Mouse (Mus musculus) thymus, postnatal 4 days (tissue): ENCODE data around the gene Twf1.

Experiments
- DNase-seq: peaks from one replicate; pipeline ENCODE4 v3.0.0; 2021

The Twf1 gene

DNA sequence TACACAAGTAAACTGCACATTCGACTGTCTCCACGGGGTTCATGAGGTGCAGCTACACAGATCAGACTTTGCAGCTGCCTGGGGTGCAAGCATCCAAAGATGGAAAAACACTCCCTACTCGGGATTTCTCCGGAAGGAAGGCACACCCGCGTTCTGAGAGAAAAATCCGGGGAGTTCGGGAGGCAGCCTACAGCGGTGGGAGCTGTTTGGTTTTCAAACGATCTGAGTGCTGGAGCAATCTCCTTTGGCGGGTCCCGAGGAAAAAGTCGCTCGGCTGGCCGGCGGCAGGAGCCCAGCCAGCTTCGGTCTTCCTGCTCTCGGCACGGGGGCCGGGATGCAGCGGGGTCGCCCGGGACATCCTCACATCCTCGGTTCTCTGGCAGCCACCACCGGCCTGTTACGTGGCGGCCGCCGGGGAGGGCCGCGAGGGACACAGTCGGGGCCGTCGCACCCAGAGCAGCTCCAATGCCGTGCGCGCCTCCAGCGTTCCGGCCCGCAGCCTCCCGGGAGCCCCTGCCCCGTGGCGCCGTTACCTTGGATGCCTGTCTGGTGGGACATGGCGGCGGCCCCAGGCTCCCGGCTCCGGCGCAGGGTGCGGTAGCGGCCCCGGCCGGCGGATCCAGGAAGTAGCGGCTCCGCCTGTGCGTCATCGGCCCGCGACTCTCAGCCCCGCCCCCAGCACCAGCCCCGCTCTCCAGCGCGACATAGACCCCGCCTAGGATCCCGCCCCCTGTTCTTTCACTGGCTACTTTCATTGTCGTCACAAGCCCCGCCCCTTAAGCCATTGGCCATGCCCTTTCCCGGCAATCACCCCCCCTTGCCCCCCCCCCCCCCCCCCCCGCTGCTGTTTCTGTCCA, at the start of gene Twf1:
TSS of gene Twf1 (minus strand) at position 671 of the 857 bp plus-strand sequence.
- DNase-seq = peak; percentile 100

- no peak for DNase-seq
Measured at GRCm38 (mm10) chr15:94639126-94639525, 49.4 kb upstream of the Twf1 start.

- no peak for DNase-seq
Measured at GRCm38 (mm10) chr15:94638207-94638606, 48.5 kb upstream of the Twf1 start.

- no peak for DNase-seq
Measured at GRCm38 (mm10) chr15:94634524-94634923, 44.8 kb upstream of the Twf1 start.

- DNase-seq = no peak
Measured at GRCm38 (mm10) chr15:94630553-94630952, 40.9 kb upstream of the Twf1 start.

- peak; percentile 19 for DNase-seq
Measured at GRCm38 (mm10) chr15:94628830-94629601, 39.3 kb upstream of the Twf1 start, which contains the start of gene Tmem117. Gene Tmem117 (plus strand): TSS chr15:94629232.

DNA sequence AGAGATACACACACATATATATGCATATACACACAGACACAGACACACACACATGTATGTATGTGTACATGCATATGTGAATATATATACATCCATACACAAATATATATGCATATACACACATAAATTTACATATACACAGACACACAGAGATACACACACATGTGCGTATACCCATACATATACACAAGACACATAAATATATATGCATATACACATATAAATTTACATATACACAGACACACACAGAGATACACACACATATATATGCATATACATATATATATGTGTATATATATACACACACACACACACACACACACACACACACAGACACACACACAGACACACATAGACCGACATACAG, 38.8 kb upstream of the Twf1 start:
- DNase-seq = no peak

DNA sequence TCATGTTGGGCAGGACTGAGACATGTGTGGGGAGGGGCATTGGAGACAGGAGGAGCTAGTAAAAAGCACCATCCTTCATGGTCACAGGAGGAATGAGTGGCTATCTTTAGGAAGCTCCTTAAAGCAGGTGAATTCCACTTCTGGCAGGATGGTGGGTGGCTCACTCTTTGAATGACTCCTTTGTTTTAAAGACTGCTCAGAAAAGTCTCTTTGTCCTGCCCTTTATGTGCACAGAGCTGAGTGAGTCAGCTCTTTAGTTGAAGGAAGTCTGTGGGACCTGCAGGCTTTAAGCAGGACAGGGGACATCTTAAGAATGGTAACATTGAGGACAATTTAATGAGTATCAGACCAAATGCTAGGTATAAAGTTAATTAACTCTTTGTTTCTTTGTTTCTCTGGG, 31.2 kb upstream of the Twf1 start:
- DNase-seq = no peak

DNA sequence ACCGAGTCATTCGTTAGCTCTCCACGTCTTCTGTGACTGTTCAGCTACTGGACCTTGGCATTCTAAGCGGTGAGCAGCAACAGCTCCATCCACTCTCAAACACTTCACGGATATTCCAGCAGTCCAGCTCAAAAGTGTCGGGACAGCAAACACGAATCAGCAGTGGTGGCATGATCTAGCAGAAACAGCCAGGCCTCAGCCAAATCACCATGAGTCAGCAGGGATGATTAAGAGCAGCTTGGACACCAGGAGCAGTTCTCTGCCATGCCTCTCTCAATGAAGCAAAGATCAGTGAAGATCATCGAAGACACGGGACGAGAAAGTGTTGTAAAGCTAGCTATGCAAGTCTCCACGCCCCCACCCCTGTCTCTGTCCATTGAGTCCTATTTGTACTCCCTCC, 26.3 kb upstream of the Twf1 start:
- no peak for DNase-seq

GRCm38 (mm10) chr15:94607768-94608167, 18.1 kb upstream of the Twf1 start:
- DNase-seq = no peak

- no peak for DNase-seq
Measured at GRCm38 (mm10) chr15:94602441-94602840, 12.8 kb upstream of the Twf1 start.

DNA sequence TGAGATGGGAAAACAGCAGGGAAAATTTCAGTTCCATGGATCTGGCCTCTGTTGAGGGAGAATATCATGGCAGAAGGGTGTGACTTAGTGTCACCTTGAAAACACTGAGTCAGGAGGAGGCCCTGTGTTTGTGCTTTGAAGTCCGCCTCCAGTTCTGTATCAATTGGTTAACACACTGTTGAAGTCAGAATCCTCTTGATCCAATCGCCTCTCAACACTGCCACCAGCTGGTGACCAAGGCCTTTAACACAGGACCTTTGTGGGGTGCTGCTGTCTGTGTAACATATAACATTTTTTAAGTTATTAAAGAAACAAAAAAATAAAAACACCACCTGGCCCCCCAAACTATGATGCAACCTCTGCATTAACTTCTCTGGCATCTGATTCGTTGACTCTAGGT, 11.7 kb upstream of the Twf1 start:
- DNase-seq = peak; percentile 74

DNA sequence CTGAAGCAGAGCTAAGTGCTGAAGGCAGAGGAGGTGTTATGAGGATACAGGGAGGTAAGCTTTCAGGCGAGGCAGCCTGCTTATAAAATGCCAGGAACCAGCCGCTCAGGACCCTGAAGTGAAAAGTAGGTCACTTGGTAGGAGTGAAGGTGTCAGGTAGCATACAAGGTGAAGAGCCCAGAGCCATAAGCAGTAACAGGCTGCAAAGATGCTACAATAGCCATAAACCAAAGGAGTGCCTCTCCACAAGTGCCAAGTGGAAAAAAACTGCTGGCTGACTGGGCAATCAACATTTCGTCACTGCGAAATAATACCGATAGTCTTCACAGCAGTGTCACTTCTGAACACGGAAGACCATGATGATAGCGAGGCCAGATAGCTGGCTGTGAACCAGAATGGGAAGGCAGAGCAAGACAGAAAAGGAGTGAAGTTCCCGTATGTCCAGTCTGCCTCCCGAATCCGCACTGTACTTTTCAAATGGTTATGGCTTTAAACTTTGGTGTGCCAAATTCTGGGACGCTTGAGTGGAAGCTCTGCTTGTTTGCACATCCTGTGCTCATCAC, 10.5 kb upstream of the Twf1 start:
- no peak for DNase-seq

- DNase-seq = no peak
Measured at GRCm38 (mm10) chr15:94593586-94593985, 3.9 kb upstream of the Twf1 start.

DNA sequence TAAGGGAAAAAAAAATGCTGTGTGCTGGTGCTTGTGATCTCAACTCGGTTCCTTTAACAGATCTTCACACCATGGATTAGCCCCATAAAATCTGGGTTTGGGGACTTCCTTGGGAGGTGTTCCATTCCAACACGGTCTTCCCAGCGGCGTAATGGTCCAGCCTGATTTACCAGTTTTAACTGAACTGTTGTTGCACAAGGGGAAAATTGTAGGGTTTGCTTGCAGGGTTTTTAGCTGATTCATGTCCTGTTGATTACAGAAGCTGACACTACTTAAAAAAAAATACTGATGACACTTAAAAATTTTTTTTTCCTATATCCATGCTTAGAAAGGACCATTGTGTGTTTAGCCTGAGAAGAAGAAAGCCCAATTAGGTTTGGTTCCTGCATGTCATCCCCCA, 1.7 kb upstream of the Twf1 start:
- DNase-seq = no peak

- DNase-seq = no peak
Measured at GRCm38 (mm10) chr15:94590083-94590482, 394 bp upstream of the Twf1 start.

DNA sequence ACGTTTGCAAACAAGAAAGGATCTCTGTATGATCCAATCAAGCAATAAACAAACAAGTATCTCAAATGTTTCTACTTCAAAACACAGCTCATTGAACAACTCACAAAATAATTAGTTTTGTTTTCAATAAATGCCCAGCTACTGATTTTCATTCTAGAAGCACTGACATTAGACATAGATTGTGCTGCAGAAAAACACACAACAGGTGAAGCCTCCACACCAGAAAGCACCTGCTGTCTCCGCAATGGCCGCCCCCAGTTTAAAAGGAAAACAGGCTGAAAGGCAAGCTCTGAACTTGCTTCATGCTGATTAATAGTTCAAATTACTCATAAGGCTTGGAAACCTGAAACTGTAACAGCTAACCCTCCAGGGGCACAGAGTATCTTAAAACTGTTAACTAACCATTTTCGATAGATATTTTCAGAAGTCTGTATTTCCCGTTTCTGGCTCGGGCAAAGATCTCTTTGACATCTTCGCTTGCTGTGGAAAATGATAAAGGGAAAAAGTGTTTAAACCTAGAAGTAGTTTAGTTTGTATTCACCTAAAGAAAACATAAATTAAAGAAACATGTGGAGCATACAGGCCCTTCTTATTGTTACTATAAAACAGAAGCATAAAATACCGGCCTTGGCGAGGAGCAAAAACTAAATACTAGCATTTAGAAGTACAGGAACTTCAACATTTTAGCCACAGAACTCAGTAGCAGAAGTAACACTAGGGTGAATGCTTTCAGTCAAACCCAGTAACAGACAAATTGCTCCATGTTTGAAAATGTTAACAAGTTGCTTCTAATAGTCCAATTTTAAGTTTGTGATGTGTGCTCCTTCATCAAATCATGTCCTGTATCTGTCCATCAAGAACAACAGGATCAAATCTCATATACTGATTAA, 1.6 kb downstream of the Twf1 start:
- DNase-seq = no peak

DNA sequence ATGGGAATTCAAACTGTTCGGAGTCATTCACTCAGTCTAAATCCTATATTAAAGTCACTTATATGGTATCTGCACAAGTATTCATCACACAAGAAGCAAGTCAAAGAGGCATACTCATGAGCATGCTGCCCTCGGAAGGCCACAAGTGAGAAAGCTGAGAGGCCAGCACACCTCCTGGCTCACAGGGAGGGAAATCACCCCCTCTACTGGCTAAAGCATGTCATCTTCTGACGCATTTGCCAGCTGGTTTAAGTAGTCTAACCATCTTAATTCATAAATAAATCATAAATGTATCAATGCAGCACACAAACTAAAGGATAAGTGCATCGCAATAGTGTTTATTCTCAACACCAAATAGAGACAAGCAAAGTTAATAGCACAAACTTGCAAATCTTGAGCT, 5.0 kb downstream of the Twf1 start:
- DNase-seq = no peak

DNA sequence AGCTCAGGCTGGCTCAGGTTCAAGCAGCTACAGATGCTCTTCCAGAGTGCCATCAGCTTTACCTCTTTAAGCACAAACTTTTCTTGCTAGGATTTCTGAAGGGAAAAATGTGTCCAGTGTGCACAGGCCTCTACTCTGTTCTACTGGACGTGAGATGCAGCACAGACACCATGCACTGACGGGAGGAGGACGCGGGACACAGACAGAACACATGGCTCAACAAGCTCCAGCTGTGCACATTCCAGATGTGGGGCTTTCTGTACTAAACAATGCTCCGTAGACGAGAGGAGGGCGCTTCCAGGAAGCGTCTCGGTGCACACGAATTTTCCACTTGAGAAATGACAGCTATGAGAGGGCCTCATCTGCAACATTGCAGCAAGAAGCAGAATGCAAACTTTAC, 6.5 kb downstream of the Twf1 start:
- no peak for DNase-seq

- no peak for DNase-seq
Measured at GRCm38 (mm10) chr15:94582000-94582593, 7.6 kb downstream of the Twf1 start.

DNA sequence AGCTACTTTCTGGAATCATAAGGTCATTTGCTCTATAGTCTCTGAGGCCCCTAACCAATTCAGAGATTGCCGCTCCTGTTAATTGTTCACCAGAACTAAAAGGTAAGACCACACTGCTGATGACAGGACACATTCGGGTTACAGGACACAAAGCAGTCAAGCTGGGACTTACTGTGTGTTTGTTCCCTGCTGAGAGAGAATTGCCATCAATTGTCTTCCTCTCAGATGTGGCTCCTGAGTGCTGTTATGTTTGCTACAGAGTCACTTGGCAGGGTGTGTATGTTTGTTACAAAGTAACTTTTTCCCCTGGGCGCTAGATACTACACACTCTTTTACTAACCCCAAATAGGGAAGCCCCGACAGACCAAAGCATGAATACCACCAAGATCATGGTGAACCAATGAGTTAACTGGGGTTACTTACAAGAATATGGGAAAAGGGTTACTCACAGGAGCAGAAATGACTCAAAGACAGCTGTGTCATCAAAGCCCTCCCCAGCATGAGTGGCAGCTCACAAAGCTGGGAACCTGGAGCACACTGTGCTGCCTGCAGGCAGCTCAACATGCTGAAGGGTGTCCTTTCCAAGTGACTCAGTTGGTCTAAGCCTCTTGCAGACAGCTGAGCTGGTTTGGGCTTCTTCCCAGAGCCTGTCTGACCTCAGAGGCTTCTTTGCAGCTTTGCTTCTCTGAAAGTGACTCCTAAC, 15.0 kb downstream of the Twf1 start:
- no peak for DNase-seq

- no peak for DNase-seq
Measured at GRCm38 (mm10) chr15:94572746-94573145, 16.9 kb downstream of the Twf1 start.
